Mouse (Mus musculus): ENCODE measurements around the gene Rnf114. TPM values are rescaled to one million over a fixed set of nuclear protein-coding genes. Genes with fewer than 3 reads are reported as not detected.

Rnf114 gene
- total RNA-seq, 2 experiments from 2014 or later: 57.9 to 58.9 TPM

GRCm38 (mm10) chr2:167563703-167564102, 71.3 kb downstream of the Rnf114 start:
- DNase-seq (ENCODE audit: low spot score in 2 of 2): no peak

GRCm38 (mm10) chr2:167564551-167565311, 72.3 kb downstream of the Rnf114 start:
- no peak for DNase-seq (ENCODE audit: low spot score in 2 of 2)

- DNase-seq (ENCODE audit: low spot score in 2 of 2): no peak
Measured at GRCm38 (mm10) chr2:167565312-167565656, 72.8 kb downstream of the Rnf114 start.

GRCm38 (mm10) chr2:167565682-167566081, 73.2 kb downstream of the Rnf114 start:
- DNase-seq (ENCODE audit: low spot score in 2 of 2): peak in 1 of 2 experiments; percentile 15

Other genes with a start within 250 kb of the Rnf114 start
- 10 to 100 TPM; 54.3 to 54.8 TPM for gene B4galt5, start 143.5 kb upstream of the Rnf114 start, total RNA-seq (2021)
- 10 to 100 TPM; 26.2 to 32.4 TPM for gene Slc9a8, start 70.9 kb upstream of the Rnf114 start, total RNA-seq (2021)
- 10 to 100 TPM; 76.0 to 84.0 TPM for gene Spata2, start 242 bp downstream of the Rnf114 start, total RNA-seq (2021)
- 1 to 10 TPM; 1.1 to 1.2 TPM for gene Snai1, start 45.5 kb downstream of the Rnf114 start, total RNA-seq (2021)
- gene Ube2v1, start 139.4 kb downstream of the Rnf114 start, total RNA-seq (2021): 100 to 1,000 TPM; 259 to 266 TPM
- 10 to 100 TPM; 32.2 to 33.5 TPM for gene Gm20431, start 168.9 kb downstream of the Rnf114 start, total RNA-seq (2021)
- 10 to 100 TPM; 15.9 to 17.3 TPM for gene Cebpb, start 196.3 kb downstream of the Rnf114 start, total RNA-seq (2021)
- gene Tmem189, start 197.2 kb downstream of the Rnf114 start, total RNA-seq (2021): 10 to 100 TPM; 43.3 to 44.4 TPM

Measured in left cerebral cortex, adult 18-20 months (tissue).